Mouse (Mus musculus): ENCODE data around the gene Phpt1. TPM values are rescaled to one million over a fixed set of nuclear protein-coding genes. Genes with fewer than 3 reads are reported as not detected.
"Not testable (repeated sequence)": the region's sequence is repeated elsewhere in the genome, so short reads cannot be mapped to it uniquely, and the experiment has no call there.

Phpt1 gene
- polyA plus RNA-seq, 1 experiment from 2014 or later: 162 TPM

- Histone ChIP-seq H3K4me1 (peaks cover 25% of the 10 kb centered on the region), H3K9ac (no peak overlapping the region), H3K27ac (no peak overlapping the region), H3K36me3 (peaks cover 55% of the 10 kb centered on the region), H3K4me3 (no peak overlapping the region), H3K9me3 (replicated peaks) (no peaks in the 10 kb centered on the region), H3K4me2 (replicated peaks) (no peak overlapping the region), H3K27me3 (peaks cover 6% of the 10 kb centered on the region)
- no peak for ATAC-seq (ENCODE audit: low FRiP score)
- WGBS: 94% methylated on average over 4 of the region's 4 CpGs
Measured at GRCm38 (mm10) chr2:25571221-25571620, 3.8 kb downstream of the Phpt1 start.

GRCm38 (mm10) chr2:25569323-25569722, 5.7 kb downstream of the Phpt1 start:
- H3K9me3 ChIP-seq (replicated peaks): no peaks in the 10 kb centered on the region
- 98% methylated on average over 3 of the region's 3 CpGs for WGBS

DNA sequence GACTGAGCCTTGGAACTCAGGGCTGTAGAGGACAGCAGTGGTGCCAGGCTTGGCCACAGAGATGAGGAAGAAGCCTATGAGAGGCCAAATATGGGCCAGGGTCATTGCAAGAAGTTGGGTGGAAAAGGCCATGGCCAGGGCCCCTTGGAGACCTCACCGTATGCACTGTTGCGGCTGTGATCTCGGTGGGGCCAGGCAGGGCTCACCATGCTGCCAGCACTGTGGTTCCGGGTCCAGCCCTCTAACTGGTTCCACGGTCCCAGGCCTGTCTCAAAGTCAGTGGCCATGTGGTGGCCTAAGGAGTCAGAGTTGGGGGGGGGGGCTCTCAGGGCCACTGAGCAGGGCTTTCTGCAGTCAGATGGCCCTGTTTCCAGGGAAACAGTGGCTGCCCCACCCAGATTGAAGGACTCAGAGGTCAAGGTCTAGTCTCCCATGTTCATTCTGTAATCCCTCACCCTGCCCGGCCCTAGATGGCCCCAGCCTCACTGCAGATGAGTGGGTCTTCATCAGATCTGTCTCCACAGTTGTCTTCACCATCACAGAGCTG, 6.5 kb downstream of the Phpt1 start:
- H3K9ac ChIP-seq: no peak overlapping the region
- 97% methylated on average over 6 of the region's 6 CpGs for WGBS
- no peaks in the 10 kb centered on the region for H3K9me3 ChIP-seq (replicated peaks)
- H3K27ac ChIP-seq: no peak overlapping the region
- peaks cover 10% of the 10 kb centered on the region for H3K4me1 ChIP-seq
- no peak overlapping the region for H3K4me3 ChIP-seq
- H3K27me3 ChIP-seq: no peaks in the 10 kb centered on the region
- peaks cover 81% of the 10 kb centered on the region for H3K36me3 ChIP-seq
- H3K4me2 ChIP-seq (replicated peaks): no peak overlapping the region
- no peak for ATAC-seq (ENCODE audit: low FRiP score)

More at GRCm38 (mm10) chr2:25569323-25569722, 5.7 kb downstream of the Phpt1 start:
- Histone ChIP-seq H3K9ac (no peak overlapping the region), H3K4me1 (peaks cover 17% of the 10 kb centered on the region), H3K4me3 (no peak overlapping the region), H3K27ac (no peak overlapping the region), H3K36me3 (peaks cover 73% of the 10 kb centered on the region), H3K27me3 (no peaks in the 10 kb centered on the region), H3K4me2 (replicated peaks) (no peak overlapping the region)
- no peak for ATAC-seq (ENCODE audit: low FRiP score)

GRCm38 (mm10) chr2:25566558-25566957, 8.5 kb downstream of the Phpt1 start:
- no peak overlapping the region for H3K4me3 ChIP-seq
- H3K9me3 ChIP-seq (replicated peaks): no peaks in the 10 kb centered on the region
- 83% methylated on average over 6 of the region's 6 CpGs for WGBS
- H3K4me1 ChIP-seq: no peaks in the 10 kb centered on the region
- no peaks in the 10 kb centered on the region for H3K27me3 ChIP-seq
- H3K27ac ChIP-seq: no peak overlapping the region
- H3K4me2 ChIP-seq (replicated peaks): no peak overlapping the region
- H3K9ac ChIP-seq: no peak overlapping the region
- peaks cover 87% of the 10 kb centered on the region for H3K36me3 ChIP-seq
- no peak for ATAC-seq (ENCODE audit: low FRiP score)

DNA sequence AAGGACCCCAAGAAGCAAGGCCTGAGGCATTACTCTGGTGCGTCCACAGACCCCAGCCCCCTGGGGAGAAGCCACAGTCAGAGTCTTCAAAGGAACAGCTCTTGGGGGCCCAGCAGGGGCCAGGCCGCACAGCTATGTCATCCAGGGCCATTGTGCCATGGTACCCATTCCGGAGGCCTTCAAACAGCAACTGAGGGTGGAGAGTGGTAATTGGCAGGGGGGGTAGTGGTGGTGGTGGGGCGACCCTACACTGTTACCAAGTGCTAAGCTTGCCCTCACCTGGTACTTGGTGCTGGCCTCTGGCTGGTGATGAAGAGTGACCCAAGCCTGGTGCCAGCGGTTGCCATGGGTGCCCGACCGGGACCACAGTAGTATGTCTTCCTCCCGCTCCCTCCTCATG, 9.3 kb downstream of the Phpt1 start:
- Histone ChIP-seq H3K27ac (no peak overlapping the region), H3K4me1 (no peaks in the 10 kb centered on the region), H3K9ac (no peak overlapping the region), H3K36me3 (peaks cover 89% of the 10 kb centered on the region), H3K4me3 (no peak overlapping the region), H3K9me3 (replicated peaks) (no peaks in the 10 kb centered on the region), H3K27me3 (no peaks in the 10 kb centered on the region), H3K4me2 (replicated peaks) (no peak overlapping the region)
- WGBS: 91% methylated on average over 8 of the region's 8 CpGs
- ATAC-seq (ENCODE audit: low FRiP score): no peak

DNA sequence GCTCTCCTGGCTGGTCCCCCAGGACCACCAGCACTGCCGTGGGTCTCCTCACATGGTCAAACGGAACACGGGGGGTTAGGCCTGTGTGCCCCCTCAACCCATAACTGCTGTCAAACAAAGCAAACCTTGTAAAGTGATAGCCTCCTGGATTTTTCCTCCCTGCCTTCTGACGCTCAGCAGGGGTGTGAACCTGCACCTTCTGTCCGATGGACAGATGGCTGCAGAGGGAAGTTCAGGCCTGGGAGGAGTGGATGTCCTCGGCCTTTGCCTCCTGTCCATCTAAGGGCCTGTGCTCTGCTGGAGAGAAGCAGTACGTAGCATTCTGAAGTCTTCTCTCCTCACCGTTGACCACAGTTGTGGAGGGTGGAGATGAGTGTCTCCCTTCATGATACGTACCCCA, 13.1 kb downstream of the Phpt1 start:
- H3K36me3 ChIP-seq: peaks cover 63% of the 10 kb centered on the region
- no peak overlapping the region for H3K4me3 ChIP-seq
- no peaks in the 10 kb centered on the region for H3K27me3 ChIP-seq
- ATAC-seq (ENCODE audit: low FRiP score): no peak
- no peak overlapping the region for H3K27ac ChIP-seq
- WGBS: 77% methylated on average over 9 of the region's 9 CpGs
- no peaks in the 10 kb centered on the region for H3K9me3 ChIP-seq (replicated peaks)
- H3K4me1 ChIP-seq: peaks cover 15% of the 10 kb centered on the region
- H3K9ac ChIP-seq: no peak overlapping the region
- no peak overlapping the region for H3K4me2 ChIP-seq (replicated peaks)

- Histone ChIP-seq H3K4me3 (no peak overlapping the region), H3K4me1 (peaks cover 19% of the 10 kb centered on the region), H3K9ac (no peak overlapping the region), H3K36me3 (peaks cover 56% of the 10 kb centered on the region), H3K4me2 (replicated peaks) (no peak overlapping the region), H3K9me3 (replicated peaks) (no peaks in the 10 kb centered on the region), H3K27ac (no peak overlapping the region), H3K27me3 (no peaks in the 10 kb centered on the region)
- WGBS: 93% methylated on average over 8 of the region's 8 CpGs
- ATAC-seq (ENCODE audit: low FRiP score): no peak
Measured at GRCm38 (mm10) chr2:25560551-25560950, 14.5 kb downstream of the Phpt1 start.

- no peak overlapping the region for H3K27ac ChIP-seq
- WGBS: 75% methylated on average over 6 of the region's 6 CpGs
Measured at GRCm38 (mm10) chr2:25558774-25559173, 16.2 kb downstream of the Phpt1 start.

DNA sequence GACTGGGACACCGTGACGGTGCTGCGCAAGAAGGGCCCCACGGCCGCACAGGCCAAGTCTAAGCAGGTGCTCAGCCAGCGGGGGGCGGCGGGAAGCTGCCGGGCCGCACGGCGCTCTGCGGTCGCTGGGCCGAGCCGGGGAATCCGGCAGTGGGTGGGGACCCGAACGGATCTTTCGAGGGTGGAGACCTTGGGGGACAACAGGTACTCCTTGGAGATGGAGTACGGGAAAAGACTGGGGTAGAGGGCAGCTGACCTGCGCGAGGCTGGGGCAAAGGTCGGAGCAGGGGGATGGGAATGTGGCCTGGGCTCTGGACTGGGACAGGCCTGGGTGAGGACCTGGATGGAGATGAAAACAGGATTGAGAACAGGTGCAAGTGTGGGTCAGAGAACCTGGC, 17.1 kb downstream of the Phpt1 start:
- Histone ChIP-seq H3K27ac (peak overlapping the region; percentile 82), H3K27me3 (no peaks in the 10 kb centered on the region), H3K4me1 (peaks cover 19% of the 10 kb centered on the region), H3K9ac (peak overlapping the region; percentile 94), H3K36me3 (peaks cover 30% of the 10 kb centered on the region), H3K9me3 (replicated peaks) (no peaks in the 10 kb centered on the region), H3K4me3 (peak overlapping the region; percentile 81), H3K4me2 (replicated peaks) (peak overlapping the region; percentile 81)
- under 1% methylated on average over 24 of the region's 24 CpGs for WGBS
- no peak; the same call in none of the 2 replicates for ATAC-seq (ENCODE audit: low FRiP score)

More at GRCm38 (mm10) chr2:25558774-25559173, 16.2 kb downstream of the Phpt1 start:
- Histone ChIP-seq H3K27me3 (no peaks in the 10 kb centered on the region), H3K4me2 (replicated peaks) (peak overlapping the region; percentile 81), H3K4me3 (peak overlapping the region; percentile 81), H3K9me3 (replicated peaks) (no peaks in the 10 kb centered on the region), H3K4me1 (peaks cover 19% of the 10 kb centered on the region), H3K9ac (peak overlapping the region; percentile 94), H3K36me3 (peaks cover 38% of the 10 kb centered on the region)
- ATAC-seq (ENCODE audit: low FRiP score): no peak

DNA sequence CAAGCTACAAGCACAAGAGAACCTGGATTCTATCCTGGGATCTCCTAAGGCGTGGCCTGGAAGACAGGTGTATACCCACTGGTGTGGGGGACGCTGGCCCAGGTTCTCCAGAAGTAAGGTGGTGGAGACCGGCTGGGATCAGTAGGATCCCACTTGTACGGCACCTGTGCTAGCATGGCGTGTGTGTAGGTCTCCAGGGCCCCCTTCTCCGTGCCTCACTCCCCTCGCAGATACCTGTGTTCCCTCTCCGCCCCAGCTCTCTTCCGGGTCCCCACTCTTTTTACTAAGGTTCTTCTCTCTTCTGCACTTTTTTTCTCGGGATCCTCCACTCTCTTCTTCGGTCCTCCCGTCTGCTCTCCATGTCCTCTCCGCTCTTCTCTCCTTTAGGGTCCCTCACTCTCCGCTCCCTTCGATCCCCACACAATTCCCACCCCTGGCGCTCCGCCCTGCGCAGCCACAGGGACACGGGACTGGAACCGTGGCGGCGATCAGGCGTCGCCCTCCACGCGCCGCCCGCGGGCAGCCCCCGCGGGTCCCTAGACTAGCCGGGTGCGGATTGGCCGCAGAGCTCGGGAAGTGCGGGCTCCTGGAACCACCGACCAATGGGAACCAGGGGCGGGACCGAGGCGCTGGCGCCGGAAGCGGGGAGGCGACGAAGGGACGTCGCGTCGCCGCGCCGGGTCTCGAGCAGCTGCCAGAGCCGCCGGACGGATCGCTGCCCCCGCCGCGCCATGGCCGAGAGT, 17.6 kb downstream of the Phpt1 start, which contains the start of gene Edf1:
Gene Edf1 (plus strand): TSS at position 627 of the 743 bp plus-strand sequence.
- Histone ChIP-seq H3K4me1 (peaks cover 19% of the 10 kb centered on the region), H3K4me2 (replicated peaks) (peak within 1 kb of the TSS; percentile 81), H3K9ac (peak within 1 kb of the TSS; percentile 94), H3K9me3 (replicated peaks) (no peaks in the 10 kb centered on the region), H3K27ac (peak within 1 kb of the TSS; percentile 82), H3K4me3 (peak within 1 kb of the TSS; percentile 81), H3K27me3 (no peaks in the 10 kb centered on the region), H3K36me3 (peaks cover 24% of the 10 kb centered on the region)
- WGBS: under 1% methylated on average over 61 of the region's 61 CpGs
- ATAC-seq (ENCODE audit: low FRiP score): peak; percentile 98

- no peak overlapping the region for H3K9ac ChIP-seq
- ATAC-seq (ENCODE audit: low FRiP score): no peak
- H3K4me3 ChIP-seq: no peak overlapping the region
- H3K4me2 ChIP-seq (replicated peaks): peak overlapping the region; percentile 81
- peaks cover 13% of the 10 kb centered on the region for H3K36me3 ChIP-seq
- no peaks in the 10 kb centered on the region for H3K27me3 ChIP-seq
- 57% methylated on average over 1 of the region's 1 CpGs for WGBS
- H3K9me3 ChIP-seq (replicated peaks): no peaks in the 10 kb centered on the region
- H3K27ac ChIP-seq: no peak overlapping the region
- H3K4me1 ChIP-seq: peaks cover 19% of the 10 kb centered on the region
Measured at GRCm38 (mm10) chr2:25556296-25556695, 18.7 kb downstream of the Phpt1 start.

DNA sequence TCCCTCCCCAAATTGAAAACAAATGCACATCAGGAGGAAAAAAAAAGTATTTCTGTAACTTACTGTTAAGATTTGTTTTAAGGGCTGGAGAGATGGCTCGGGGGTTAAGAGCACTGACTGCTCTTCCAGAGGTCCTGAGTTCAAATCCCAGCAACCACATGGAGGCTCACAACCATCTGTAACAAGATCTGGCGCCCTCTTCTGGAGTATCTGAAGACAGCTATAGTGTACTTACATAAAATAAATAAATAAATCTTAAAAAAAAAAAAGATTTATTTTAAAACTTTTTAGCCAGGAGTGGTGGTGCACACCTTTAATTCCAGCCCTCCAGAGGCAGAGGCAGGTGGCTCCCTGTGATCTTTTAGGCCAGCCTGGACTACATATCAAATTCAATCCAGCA, 19.5 kb downstream of the Phpt1 start:
- H3K4me3 ChIP-seq; H3K9ac ChIP-seq; H3K4me2 ChIP-seq (replicated peaks); ATAC-seq (ENCODE audit: low FRiP score); H3K27ac ChIP-seq; H3K36me3 ChIP-seq; H3K27me3 ChIP-seq; H3K9me3 ChIP-seq (replicated peaks): not testable (repeated sequence)
- peaks cover 19% of the 10 kb centered on the region for H3K4me1 ChIP-seq
- WGBS: 49% methylated on average over 2 of the region's 2 CpGs

Data from hindbrain, embryonic 12.5 days (tissue).